Mouse (Mus musculus): ENCODE data around the gene Tmem143.
"Not testable (repeated sequence)": the region's sequence is repeated elsewhere in the genome, so short reads cannot be mapped to it uniquely, and the experiment has no call there.

Tmem143 gene

GRCm38 (mm10) chr7:45896517-45897257 is at the start of gene Tmem143, which contains the start of gene Syngr4:
Tmem143 (plus strand) TSS chr7:45896941.
Syngr4 (minus strand) TSS chr7:45896714.
- peak; percentile 95 to 96 for DNase-seq (ENCODE audit: low spot score in 2 of 2)

- DNase-seq (ENCODE audit: low spot score in 2 of 2) = no peak
These were observed 48.2 kb upstream of the Tmem143 start for GRCm38 (mm10) chr7:45848447-45849027.

DNA sequence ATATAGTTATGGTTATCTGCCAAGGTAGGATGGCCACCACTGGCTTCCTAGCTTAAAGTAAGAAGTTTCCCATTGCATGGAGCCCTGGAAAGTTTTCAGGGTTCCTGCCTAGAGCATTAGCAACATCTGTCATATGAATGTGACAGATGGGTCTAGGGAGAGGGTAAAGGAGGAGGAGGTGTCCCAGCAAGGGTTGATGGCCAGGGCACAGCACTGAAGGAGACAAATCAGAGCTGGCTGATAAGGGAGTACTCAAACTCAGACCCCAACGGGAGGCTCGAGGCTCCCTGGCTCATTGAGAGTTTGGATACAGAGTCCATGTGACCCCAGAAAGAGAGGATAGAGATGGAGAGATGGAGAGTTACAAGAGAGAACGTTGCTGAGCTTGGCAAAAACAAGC is 46.1 kb upstream of the Tmem143 start:
- no peak for DNase-seq (ENCODE audit: low spot score in 2 of 2)

DNA sequence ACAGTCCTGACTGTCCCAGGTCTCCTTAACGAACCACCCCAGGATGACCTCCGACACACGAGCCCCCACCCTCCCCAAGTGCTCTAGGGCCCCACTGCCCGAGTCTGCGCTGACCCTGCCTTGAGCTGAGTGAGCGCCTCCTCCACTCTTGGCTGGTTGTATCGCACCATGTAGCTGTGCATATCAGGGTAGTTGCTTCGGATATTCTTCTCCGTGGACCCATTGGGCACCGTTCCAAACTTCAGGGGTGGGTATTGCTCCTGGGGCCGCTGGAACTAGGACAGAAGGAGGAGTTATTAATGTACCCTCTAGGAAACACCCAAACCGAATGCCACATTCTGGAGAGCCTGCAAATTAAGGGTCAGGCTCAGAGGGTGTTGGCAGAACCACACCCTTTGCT is 43.7 kb upstream of the Tmem143 start:
- DNase-seq (ENCODE audit: low spot score in 2 of 2) = no peak

- DNase-seq (ENCODE audit: low spot score in 2 of 2) = no peak
These were observed 39.5 kb upstream of the Tmem143 start for GRCm38 (mm10) chr7:45856950-45857901.

DNA sequence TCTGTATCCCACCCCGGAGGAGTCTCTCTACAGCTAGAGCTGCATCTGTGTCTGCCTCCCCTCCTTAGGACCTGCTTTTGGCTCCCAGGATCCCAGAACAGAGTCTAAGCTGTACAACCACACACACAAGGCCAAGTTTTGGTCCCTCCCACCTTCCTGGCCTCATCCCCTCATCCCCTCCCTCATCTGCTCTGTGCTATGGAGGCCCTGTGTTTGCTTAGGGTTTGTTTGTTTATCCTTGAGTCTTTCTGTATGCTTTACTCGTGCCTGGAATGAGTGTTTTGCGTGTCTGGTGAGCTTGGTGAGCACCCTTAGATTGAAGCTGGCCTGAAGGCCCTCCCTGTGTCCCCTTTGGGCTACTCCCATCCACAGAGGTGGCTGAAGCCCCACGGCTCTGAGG is 37.7 kb upstream of the Tmem143 start:
- DNase-seq (ENCODE audit: low spot score in 2 of 2) = no peak

GRCm38 (mm10) chr7:45862804-45863203 is 33.9 kb upstream of the Tmem143 start:
- no peak for DNase-seq (ENCODE audit: low spot score in 2 of 2)

- DNase-seq (ENCODE audit: low spot score in 2 of 2) = no peak
These were observed 32.3 kb upstream of the Tmem143 start for GRCm38 (mm10) chr7:45864435-45864834.

- DNase-seq (ENCODE audit: low spot score in 2 of 2) = peak; percentile 87 to 96
These were observed 30.5 kb upstream of the Tmem143 start for GRCm38 (mm10) chr7:45865925-45866910.

DNA sequence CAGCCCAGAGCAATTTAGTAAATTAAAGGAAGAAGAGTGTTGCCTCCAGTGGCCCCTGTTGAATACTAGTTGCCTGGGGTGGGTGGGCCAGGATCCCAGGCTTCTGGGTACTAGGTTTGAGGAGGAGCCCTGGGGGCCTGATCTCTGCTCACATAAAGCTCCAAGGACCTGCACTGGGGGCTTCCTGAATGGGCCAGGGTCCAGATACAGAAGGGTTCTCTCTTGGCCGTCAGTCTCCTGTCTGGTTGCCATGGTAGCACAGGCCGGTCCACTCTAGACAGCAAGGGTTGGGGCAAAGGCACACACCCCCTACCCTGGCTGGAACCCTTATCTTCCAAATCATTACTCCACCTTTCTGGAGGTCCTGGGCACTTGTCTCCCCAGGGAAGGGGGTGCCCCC is 28.9 kb upstream of the Tmem143 start:
- no peak for DNase-seq (ENCODE audit: low spot score in 2 of 2)

DNA sequence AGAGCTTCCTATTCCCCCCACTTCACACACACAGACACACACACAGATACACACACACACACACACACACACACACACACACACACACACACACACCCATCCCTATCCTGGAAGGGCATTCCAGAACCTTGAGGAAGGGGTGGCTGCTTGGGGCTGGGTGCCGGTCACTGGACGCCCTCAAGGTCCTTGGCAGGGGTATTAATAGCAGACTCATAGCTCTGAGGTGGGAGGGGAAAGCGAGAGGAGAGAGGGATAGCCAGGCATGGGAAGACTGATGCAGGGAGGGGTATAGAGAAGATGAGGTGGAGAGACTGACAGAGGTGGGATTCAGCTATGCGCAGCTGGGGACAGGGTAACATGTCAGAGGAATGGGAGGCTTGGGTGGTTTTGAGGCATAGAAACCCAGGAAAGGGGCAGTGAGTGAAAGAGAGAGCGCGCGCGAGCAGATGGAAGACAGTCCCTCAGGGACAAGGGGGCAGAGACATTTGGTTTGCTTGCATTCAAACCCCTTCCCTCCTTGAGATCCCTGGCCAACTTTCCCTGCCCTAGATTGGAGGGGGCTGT is 27.6 kb upstream of the Tmem143 start:
- no peak for DNase-seq (ENCODE audit: low spot score in 2 of 2)

- peak in 1 of 2 experiments; percentile 29 for DNase-seq (ENCODE audit: low spot score in 2 of 2)
These were observed 27.0 kb upstream of the Tmem143 start for GRCm38 (mm10) chr7:45869787-45870186.

DNA sequence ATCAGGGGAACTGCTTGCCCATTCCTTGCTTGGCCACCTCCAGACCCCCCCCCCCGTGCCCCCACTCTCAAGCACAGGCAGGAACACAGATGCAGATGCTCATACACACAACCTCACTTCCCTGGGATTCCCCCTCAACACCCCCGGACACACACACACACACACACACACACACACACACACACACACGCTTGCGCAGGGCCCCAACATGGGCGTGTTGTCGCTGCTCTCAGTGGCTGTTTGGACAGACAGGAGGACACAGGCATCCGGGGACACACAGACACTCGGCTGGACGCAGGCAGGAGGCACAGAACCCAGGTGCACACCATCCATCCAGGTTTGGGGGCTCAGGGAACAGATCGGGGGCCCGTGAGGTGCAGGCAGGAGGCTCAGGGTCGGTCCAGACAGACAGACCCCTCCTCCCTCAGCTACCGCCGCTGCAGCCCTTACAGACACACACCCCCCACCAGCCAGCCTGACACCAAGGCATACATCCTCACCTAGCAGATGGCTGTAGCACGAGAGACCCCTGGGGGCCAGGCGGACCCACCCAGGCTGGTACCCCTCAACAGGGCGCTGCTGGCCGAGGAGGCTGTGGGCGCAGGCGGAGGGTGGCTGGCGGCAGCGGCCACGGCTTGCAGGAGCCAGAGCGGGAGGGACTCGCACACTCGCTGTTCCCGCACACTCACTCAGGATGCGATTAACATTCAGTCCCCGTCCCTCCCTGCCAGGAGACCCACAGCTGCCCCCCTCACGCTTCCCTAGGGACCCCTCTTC is 26.3 kb upstream of the Tmem143 start:
- DNase-seq (ENCODE audit: low spot score in 2 of 2) = peak in 1 of 2 experiments; percentile 34

- peak; percentile 91 to 95 for DNase-seq (ENCODE audit: low spot score in 2 of 2)
These were observed 24.1 kb upstream of the Tmem143 start, which contains the start of gene Kdelr1 for GRCm38 (mm10) chr7:45872624-45873023. Kdelr1 (plus strand) TSS chr7:45872772.

DNA sequence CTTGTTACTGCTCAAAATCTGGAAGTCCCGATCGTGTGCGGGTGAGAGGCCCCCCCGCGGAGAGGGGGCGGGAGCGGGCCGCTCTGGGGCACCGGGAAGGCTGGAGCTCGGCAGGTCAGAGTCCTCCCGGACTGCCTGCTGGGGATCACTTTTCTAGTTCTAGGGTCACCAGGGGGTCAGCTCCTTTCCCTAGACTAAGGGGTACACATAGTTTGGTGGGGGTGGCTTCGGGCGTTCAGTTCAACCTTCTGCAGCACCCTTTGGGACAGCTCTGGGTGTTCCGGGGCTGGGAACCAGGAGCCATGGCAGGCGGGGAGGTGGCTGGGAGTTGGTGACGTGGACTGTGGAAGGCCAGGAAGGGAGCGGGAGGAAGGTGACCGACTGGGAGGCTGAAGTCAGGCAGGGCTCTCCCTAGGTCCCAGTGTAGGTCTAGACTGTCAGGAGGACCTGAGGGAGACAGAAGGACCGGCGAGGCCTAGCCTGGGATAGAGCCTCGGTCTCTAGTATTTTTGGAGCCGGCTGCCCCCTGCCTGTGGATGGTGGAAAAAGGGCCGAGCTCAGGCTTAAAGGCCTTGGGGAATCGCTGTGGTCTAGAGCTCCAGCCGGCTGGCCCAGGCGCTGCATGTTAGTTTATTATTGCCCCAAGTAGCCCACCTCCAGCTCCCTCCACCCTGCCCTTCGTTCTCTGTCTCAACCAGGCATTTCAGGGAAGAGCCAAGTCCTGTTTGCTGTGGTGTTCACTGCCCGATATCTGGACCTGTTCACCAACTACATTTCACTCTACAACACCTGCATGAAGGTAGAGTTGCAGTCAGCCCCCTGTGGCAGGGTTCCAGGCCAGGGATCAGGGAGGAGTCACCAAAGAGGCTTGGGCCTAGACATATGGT is 23.4 kb upstream of the Tmem143 start:
- peak in 1 of 2 experiments; percentile 68 for DNase-seq (ENCODE audit: low spot score in 2 of 2)

DNA sequence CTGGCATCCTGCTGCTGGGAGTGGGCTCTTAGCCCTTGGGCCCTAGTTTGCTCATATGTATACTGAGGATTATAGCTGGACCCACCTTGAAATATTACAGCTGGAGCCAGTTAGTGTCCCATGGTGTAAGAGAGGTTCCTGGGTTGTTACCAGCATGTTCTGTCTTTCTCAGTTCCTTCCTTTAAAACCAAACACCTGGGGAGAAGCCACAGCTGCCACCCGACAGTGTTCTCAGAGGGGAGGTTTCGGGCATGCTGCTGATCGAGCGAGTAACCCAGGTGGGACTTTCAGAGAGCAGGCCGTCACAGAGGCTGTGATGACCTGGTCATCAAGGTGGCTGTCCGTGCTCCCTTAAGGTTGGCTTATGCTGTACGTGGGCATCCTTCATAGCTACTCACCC is 19.8 kb upstream of the Tmem143 start:
- DNase-seq (ENCODE audit: low spot score in 2 of 2) = no peak

GRCm38 (mm10) chr7:45878278-45878677 is 18.5 kb upstream of the Tmem143 start, which contains the start of gene Grin2d:
Grin2d (minus strand) TSS chr7:45878378.
- not testable (repeated sequence) for DNase-seq (ENCODE audit: low spot score in 2 of 2)

GRCm38 (mm10) chr7:45880531-45880930 is 16.2 kb upstream of the Tmem143 start:
- DNase-seq (ENCODE audit: low spot score in 2 of 2) = no peak

DNA sequence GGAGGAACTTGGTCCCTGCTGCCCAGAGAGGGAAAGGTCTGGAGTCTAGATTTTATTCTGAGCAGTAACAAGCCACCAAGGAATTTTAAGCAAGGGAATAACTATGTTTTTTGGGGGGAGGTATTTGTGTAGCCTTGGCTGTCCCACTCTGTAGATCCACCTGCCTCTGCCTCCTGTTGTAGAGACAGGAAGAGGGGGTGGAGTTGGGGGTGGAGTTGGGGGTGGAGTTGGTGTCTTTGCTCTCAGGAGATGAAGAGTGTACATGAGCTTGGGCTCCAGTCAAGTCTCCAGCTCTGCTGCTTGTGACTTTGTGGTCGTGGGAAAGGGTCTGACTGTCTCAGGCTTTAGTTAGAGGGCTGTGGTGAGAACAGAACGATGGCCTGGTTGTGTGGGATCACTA is 15.7 kb upstream of the Tmem143 start:
- DNase-seq (ENCODE audit: low spot score in 2 of 2) = no peak
